ENCODE assay signal across 7 mouse cellular contexts in genomic region chr14:60524869-60525268, GRCm38 (mm10).
A peak's percentile ranks its signal among the peaks of the same experiment; 100 is the strongest.
DNase-seq lines count a peak whose midpoint lies in the region; ATAC-seq lines count a peak whose summit lies in the region.

No protein-coding gene starts in this region.

- peak; percentile 76 for ATAC-seq in activated CD4-positive, CD25-positive, alpha-beta regulatory T cell, adult 4 months
- ATAC-seq in neutrophil, adult 5-6 weeks (ENCODE audit: extremely low read depth, insufficient number of reproducible peaks, low FRiP score, poor library complexity, severe bottlenecking) = 0 out of 2 replicates have a peak, but pooled peaks have one; percentile 10

- peak; percentile 37 to 38 for DNase-seq in B cell, adult 2 months
- DNase-seq in CD4-positive helper T cell, adult 2 months (ENCODE audit: low read depth, low spot score) = peak; percentile 46
- no peak for DNase-seq in layer of hippocampus, adult 8-10 months (ENCODE audit: low spot score in 2 of 2)
- no peak for DNase-seq in heart, postnatal 4 days
- no peak for DNase-seq in kidney, postnatal 25 days

Comparison
In these comparisons a context has a peak if more than half of its experiments do, and no peak if none do; other contexts are left out.
1. DNase-seq: peak in B cell, adult 2 months (2 of 2) and CD4-positive helper T cell, adult 2 months (single experiment); none in layer of hippocampus, adult 8-10 months (0 of 2), heart, postnatal 4 days (single experiment) and kidney, postnatal 25 days (0 of 2).